Mouse (Mus musculus) B cell, adult 67 days (primary cell): ENCODE measurements around the gene Stxbp6. TPM values are rescaled to one million over a fixed set of nuclear protein-coding genes. Genes with fewer than 3 reads are reported as not detected.

Experiments
- total RNA-seq, 2 experiments: library from RNA; stranded (reverse); gene quantifications; 4 replicates each; pipeline ENCODE4 v1.2.4; 2023

Gene Stxbp6
- total RNA-seq, result not detected

DNA sequence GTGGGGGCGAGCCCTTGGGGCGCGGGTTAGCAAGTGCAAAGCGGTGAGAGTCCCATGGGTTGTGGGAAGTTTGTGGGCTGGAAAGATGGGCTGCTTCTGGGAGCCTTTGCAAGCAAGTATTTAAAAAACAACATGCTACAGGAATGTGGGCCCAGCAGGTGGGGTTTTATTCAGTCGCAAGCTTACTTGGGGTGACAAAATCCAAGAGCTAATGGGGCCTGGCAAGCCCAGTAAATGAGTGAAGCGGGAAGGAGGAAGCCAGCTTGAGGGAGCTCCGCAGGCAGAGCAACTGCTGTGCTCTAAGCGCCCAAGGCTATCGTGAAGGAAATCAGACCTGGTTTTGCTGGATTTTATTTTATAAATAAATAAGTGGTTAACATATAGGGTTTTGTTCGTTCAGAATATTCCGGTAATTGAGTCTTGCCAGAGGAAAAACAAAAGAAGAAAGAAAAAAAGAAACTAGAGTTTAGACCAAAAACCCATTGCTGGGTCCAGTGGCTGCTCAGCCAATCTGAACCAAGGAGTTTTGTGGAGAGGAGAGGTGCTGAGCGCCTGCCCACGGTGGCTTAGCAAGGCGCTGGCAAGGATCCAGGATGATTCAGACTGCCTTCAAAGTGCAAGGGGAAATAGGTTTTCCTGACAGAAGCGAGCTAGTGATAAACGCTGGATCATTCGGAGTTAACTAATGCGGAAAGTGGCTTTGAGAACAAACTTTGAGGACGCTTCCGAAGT, at the start of gene Stxbp6:
TSS of gene Stxbp6 (minus strand) at position 99 of the 732 bp plus-strand sequence.

